Mouse (Mus musculus) midbrain, embryonic 12.5 days (tissue): ENCODE measurements around the gene Runx1. TPM values are rescaled to one million over a fixed set of nuclear protein-coding genes. Genes with fewer than 3 reads are reported as not detected.

Experiments used
- ATAC-seq: fragments of 200-750 bp; cut with Nextera tagmentation; 2 replicates; pipeline ENCODE4 v1.8.0; 2017; ENCODE audit warnings: low read depth, moderate TSS enrichment, moderate library complexity; ENCODE audit not compliant: low FRiP score
- H3K27ac ChIP-seq: fragments of 300-500 bp; sonication (generic); replicated peaks from 2 replicates; pipeline ENCODE4 v1.5.1; 2016; ENCODE audit warnings: mild to moderate bottlenecking
- H3K27me3 ChIP-seq: fragments of 300-500 bp; sonication (generic); 2 replicates; pipeline ENCODE4 v1.6.1; 2016; ENCODE audit warnings: mild to moderate bottlenecking
- H3K36me3 ChIP-seq: fragments of 300-500 bp; sonication (generic); 2 replicates; pipeline ENCODE4 v1.6.1; 2016
- H3K4me1 ChIP-seq: fragments of 300-500 bp; sonication (generic); 2 replicates; pipeline ENCODE4 v1.6.1; 2016
- H3K4me2 ChIP-seq: fragments of 300-500 bp; sonication (generic); replicated peaks from 2 replicates; pipeline ENCODE4 v1.6.1; 2016; ENCODE audit warnings: mild to moderate bottlenecking, moderate library complexity
- H3K4me3 ChIP-seq: fragments of 300-500 bp; sonication (generic); 2 replicates; pipeline ENCODE4 v1.5.1; 2016; ENCODE audit warnings: mild to moderate bottlenecking
- H3K9ac ChIP-seq: fragments of 300-500 bp; sonication (generic); replicated peaks from 2 replicates; pipeline ENCODE4 v1.6.1; 2016; ENCODE audit warnings: mild to moderate bottlenecking, moderate library complexity
- H3K9me3 ChIP-seq: fragments of 300-500 bp; sonication (generic); 2 replicates; pipeline ENCODE4 v1.6.1; 2016; ENCODE audit warnings: mild to moderate bottlenecking
- WGBS: fragments of 180-500 bp; shearing (Covaris S2); methylation state at CpG from one replicate; pipeline ENCODE4 v1.1.7; 2016; 5-methylcytosine and 5-hydroxymethylcytosine counted together
- polyA plus RNA-seq: library from polyadenylated mRNA; unstranded; fragments of >200 nt; fragmentation: Nextera tagmentation; extraction: Ambion mirVana; gene quantifications from 2 replicates; pipeline ENCODE4 v1.2.1, GENCODE M21; 2016

The Runx1 gene
- polyA plus RNA-seq, 1 experiment from 2014 or later = 3.6 TPM

DNA sequence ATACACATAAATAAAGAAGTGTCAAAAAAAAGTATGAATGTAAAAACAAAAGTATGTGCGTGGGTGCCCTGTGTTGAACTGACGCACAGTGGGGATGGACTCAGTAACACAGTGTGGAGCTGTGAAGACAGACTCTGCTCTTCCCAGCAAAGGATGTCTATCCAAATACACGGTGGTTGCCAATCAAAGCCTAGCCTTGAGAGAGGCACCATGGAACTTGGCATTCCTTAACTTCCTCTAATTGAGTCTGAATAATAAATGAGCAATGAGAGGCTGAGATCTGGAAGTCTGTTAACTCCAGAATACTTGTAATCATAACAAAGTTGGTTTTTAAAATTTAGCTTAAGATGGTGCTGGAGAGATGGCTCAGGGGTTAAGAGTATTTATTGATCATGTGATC is 62.3 kb downstream of the Runx1 start:
- H3K36me3 ChIP-seq = no peaks in the 10 kb centered on the region
- H3K27ac ChIP-seq = no peak overlapping the region
- ATAC-seq = no peak
- no peaks in the 10 kb centered on the region for H3K27me3 ChIP-seq
- no peak overlapping the region for H3K9ac ChIP-seq
- no peak overlapping the region for H3K4me2 ChIP-seq
- H3K9me3 ChIP-seq = no peaks in the 10 kb centered on the region
- no peak overlapping the region for H3K4me3 ChIP-seq
- H3K4me1 ChIP-seq = no peaks in the 10 kb centered on the region
- 91% methylated on average over 3 of the region's 3 CpGs for WGBS

DNA sequence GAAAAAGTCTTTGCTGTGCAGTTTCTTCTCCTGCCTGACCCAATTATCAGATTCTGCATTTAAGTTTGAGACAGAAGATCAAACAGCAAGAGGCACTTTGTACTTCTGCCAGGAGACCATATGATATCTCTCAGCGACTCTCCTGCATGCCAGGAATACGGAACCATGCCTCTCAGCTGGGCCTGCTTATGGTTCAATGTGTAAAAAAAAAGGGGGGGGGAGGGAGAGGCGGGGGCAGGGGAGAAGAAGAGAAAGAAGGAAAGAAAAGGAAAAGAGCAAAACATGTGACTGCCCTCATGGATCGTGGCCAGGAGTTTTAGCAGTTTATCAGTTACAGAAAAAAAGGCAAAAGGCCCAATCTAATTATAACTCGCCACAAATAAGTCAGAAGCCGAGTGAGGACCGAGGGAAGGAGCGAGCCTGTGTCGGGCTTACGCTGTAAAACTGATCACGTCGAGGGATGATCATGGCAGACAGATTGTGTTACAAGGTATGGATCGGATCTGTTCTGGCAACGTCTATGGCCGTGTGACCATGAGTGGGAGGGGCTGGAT is 63.9 kb downstream of the Runx1 start:
- 79% methylated on average over 15 of the region's 15 CpGs for WGBS

GRCm38 (mm10) chr16:92760091-92760490 is 65.9 kb downstream of the Runx1 start:
- Histone ChIP-seq H3K27me3 (no peaks in the 10 kb centered on the region), H3K4me1 (no peaks in the 10 kb centered on the region; the same call in 1 of the 2 replicates), H3K4me3 (no peak overlapping the region), H3K4me2 (no peak overlapping the region), H3K27ac (no peak overlapping the region), H3K36me3 (no peaks in the 10 kb centered on the region), H3K9me3 (no peaks in the 10 kb centered on the region), H3K9ac (no peak overlapping the region)
- ATAC-seq = no peak
- 89% methylated on average over 3 of the region's 3 CpGs for WGBS

More for the DNA sequence above, 63.9 kb downstream of the Runx1 start:
- Histone ChIP-seq H3K36me3 (no peaks in the 10 kb centered on the region), H3K4me2 (no peak overlapping the region), H3K9me3 (no peaks in the 10 kb centered on the region), H3K4me3 (no peak overlapping the region), H3K4me1 (no peaks in the 10 kb centered on the region), H3K9ac (no peak overlapping the region), H3K27ac (no peak overlapping the region), H3K27me3 (no peaks in the 10 kb centered on the region)
- no peak for ATAC-seq

GRCm38 (mm10) chr16:92757564-92757963 is 68.4 kb downstream of the Runx1 start:
- H3K9me3 ChIP-seq = no peaks in the 10 kb centered on the region
- H3K4me3 ChIP-seq = no peak overlapping the region
- H3K4me2 ChIP-seq = no peak overlapping the region
- H3K27me3 ChIP-seq = no peaks in the 10 kb centered on the region
- no peaks in the 10 kb centered on the region for H3K36me3 ChIP-seq
- H3K4me1 ChIP-seq = no peaks in the 10 kb centered on the region; the same call in 1 of the 2 replicates
- H3K27ac ChIP-seq = no peak overlapping the region
- WGBS = 78% methylated on average over 4 of the region's 4 CpGs
- no peak for ATAC-seq
- H3K9ac ChIP-seq = no peak overlapping the region

DNA sequence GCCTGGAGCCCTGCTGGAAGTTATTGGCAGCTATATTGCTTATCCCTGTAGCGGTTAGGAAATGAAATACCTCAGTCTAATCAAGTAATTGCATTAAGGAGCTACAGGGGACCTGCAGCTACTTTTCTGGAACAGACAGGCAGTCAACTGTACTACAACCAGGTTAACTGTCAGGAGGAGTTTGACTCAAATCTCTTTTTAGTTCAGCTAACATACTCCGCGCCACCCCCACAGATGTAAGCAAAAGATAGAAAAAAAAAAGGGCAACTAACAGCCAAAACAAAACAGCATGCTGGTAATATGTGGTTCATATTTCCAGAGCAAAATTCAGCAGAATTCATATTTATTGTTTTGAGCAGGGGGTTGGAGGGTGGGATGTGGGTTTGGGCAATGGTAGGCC is 72.0 kb downstream of the Runx1 start:
- no peak overlapping the region for H3K4me3 ChIP-seq
- no peak for ATAC-seq
- H3K36me3 ChIP-seq = no peaks in the 10 kb centered on the region
- no peak overlapping the region for H3K4me2 ChIP-seq
- no peaks in the 10 kb centered on the region for H3K27me3 ChIP-seq
- H3K9ac ChIP-seq = no peak overlapping the region
- H3K9me3 ChIP-seq = no peaks in the 10 kb centered on the region
- WGBS = 91% methylated on average over 3 of the region's 3 CpGs
- no peak overlapping the region for H3K27ac ChIP-seq
- H3K4me1 ChIP-seq = no peaks in the 10 kb centered on the region; the same call in 1 of the 2 replicates

GRCm38 (mm10) chr16:92753139-92753538 is 72.8 kb downstream of the Runx1 start:
- Histone ChIP-seq H3K9ac (no peak overlapping the region), H3K27ac (no peak overlapping the region), H3K4me3 (no peak overlapping the region), H3K9me3 (no peaks in the 10 kb centered on the region), H3K36me3 (no peaks in the 10 kb centered on the region), H3K4me1 (no peaks in the 10 kb centered on the region; the same call in 1 of the 2 replicates), H3K27me3 (no peaks in the 10 kb centered on the region), H3K4me2 (no peak overlapping the region)
- 90% methylated on average over 8 of the region's 8 CpGs for WGBS
- ATAC-seq = no peak

- Histone ChIP-seq H3K9me3 (no peaks in the 10 kb centered on the region), H3K4me2 (no peak overlapping the region), H3K27me3 (no peaks in the 10 kb centered on the region), H3K36me3 (no peaks in the 10 kb centered on the region), H3K27ac (no peak overlapping the region), H3K9ac (no peak overlapping the region), H3K4me1 (no peaks in the 10 kb centered on the region), H3K4me3 (no peak overlapping the region)
- no peak for ATAC-seq
- WGBS = 91% methylated on average over 1 of the region's 1 CpGs
These were observed 77.7 kb downstream of the Runx1 start for GRCm38 (mm10) chr16:92748272-92748671.

GRCm38 (mm10) chr16:92747062-92747461 is 78.9 kb downstream of the Runx1 start:
- Histone ChIP-seq H3K27ac (no peak overlapping the region), H3K9ac (no peak overlapping the region), H3K36me3 (no peaks in the 10 kb centered on the region), H3K4me1 (no peaks in the 10 kb centered on the region), H3K4me3 (no peak overlapping the region), H3K9me3 (no peaks in the 10 kb centered on the region), H3K27me3 (no peaks in the 10 kb centered on the region), H3K4me2 (no peak overlapping the region)
- 89% methylated on average over 2 of the region's 2 CpGs for whole genome bisulfite sequencing
- ATAC-seq = no peak

DNA sequence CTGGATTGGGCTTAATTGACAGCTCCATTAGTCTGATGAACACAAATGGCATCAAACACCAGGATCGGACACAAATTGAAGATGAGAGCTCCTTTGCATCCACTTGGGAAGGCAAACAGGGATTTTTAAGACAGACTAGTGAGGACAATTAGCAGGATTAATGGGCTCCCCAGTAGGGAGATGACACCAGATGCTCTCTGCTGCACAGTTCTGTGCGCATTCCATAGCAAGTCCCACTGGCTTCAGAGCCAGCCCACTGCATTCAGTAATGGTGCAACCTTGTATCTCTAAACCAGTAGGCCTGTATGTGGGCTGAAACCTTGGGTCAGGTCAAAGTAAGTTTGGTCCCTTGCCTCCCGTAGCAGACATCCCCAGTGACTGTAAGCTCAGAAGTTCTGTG is 80.7 kb downstream of the Runx1 start:
- H3K4me1 ChIP-seq = no peaks in the 10 kb centered on the region
- ATAC-seq = no peak
- no peaks in the 10 kb centered on the region for H3K36me3 ChIP-seq
- H3K9me3 ChIP-seq = no peaks in the 10 kb centered on the region
- no peak overlapping the region for H3K4me2 ChIP-seq
- no peak overlapping the region for H3K27ac ChIP-seq
- H3K4me3 ChIP-seq = no peak overlapping the region
- no peaks in the 10 kb centered on the region for H3K27me3 ChIP-seq
- 78% methylated on average over 3 of the region's 3 CpGs for WGBS
- no peak overlapping the region for H3K9ac ChIP-seq

DNA sequence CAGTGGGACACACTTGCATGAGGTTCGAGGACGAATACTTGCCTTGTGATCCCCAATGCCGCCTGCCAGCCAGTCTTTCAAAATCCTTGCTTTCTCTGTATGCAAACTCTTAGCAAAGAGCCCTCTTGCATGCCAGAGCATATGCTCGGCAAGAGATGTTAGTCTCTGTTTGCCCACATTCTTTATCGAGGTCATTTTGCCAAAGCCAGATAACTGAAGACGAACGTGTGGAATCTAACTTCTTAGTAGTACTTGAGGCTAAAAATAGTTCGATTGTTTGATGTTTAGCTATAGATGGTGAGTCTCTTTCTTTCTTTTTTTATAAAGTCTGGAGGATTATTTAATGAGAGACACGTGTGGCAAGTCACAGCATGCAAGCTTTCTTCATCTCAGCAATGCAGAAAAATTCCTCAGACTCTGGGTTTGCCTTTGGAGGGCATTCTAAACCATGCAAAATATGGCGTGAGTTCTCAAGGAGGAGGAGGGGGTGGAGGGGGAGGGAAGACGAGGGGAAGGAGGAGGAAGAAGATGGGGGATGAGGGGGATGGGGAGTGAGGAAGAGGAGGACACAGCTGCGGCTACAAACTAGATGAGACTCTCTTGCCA is 81.7 kb downstream of the Runx1 start:
- no peaks in the 10 kb centered on the region for H3K27me3 ChIP-seq
- 68% methylated on average over 12 of the region's 12 CpGs for WGBS
- no peak for ATAC-seq

GRCm38 (mm10) chr16:92743755-92744154 is 82.2 kb downstream of the Runx1 start:
- Histone ChIP-seq H3K36me3 (no peaks in the 10 kb centered on the region), H3K27me3 (no peaks in the 10 kb centered on the region), H3K9ac (no peak overlapping the region), H3K9me3 (no peaks in the 10 kb centered on the region), H3K4me2 (no peak overlapping the region), H3K4me3 (no peak overlapping the region), H3K4me1 (no peaks in the 10 kb centered on the region), H3K27ac (no peak overlapping the region)
- no peak for ATAC-seq
- 78% methylated on average over 4 of the region's 4 CpGs for WGBS

More for the DNA sequence above, 81.7 kb downstream of the Runx1 start:
- Histone ChIP-seq H3K9ac (no peak overlapping the region), H3K27ac (no peak overlapping the region), H3K4me2 (no peak overlapping the region), H3K4me3 (no peak overlapping the region), H3K4me1 (no peaks in the 10 kb centered on the region), H3K36me3 (no peaks in the 10 kb centered on the region), H3K9me3 (no peaks in the 10 kb centered on the region)

DNA sequence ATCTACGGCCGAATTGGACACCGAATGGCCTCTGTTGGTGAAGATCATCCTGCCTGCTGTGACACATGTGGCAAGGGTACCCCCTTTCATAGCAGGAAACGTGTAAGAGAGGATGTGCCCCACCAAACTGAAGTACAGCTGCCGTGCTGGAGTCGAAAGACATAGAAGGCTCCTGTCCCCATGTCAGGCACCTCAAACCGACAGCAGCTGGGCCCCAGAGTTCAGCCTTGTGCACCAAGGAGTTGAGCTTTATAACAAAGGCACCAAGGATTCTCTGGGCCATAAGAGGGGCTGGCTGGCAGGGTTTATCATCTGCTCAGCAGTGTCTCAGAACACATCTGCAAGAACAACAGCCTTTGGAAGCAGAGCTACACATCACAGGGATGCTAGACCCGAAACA is 84.6 kb downstream of the Runx1 start:
- WGBS = 88% methylated on average over 8 of the region's 8 CpGs
- H3K27me3 ChIP-seq = no peaks in the 10 kb centered on the region
- H3K4me3 ChIP-seq = no peak overlapping the region
- H3K27ac ChIP-seq = no peak overlapping the region
- H3K36me3 ChIP-seq = no peaks in the 10 kb centered on the region
- no peak for ATAC-seq
- no peaks in the 10 kb centered on the region for H3K4me1 ChIP-seq
- H3K4me2 ChIP-seq = no peak overlapping the region
- H3K9ac ChIP-seq = no peak overlapping the region
- H3K9me3 ChIP-seq = no peaks in the 10 kb centered on the region

GRCm38 (mm10) chr16:92740541-92740940 is 85.4 kb downstream of the Runx1 start:
- H3K9ac ChIP-seq = no peak overlapping the region
- no peaks in the 10 kb centered on the region for H3K27me3 ChIP-seq
- WGBS = 66% methylated on average over 9 of the region's 9 CpGs
- no peak overlapping the region for H3K27ac ChIP-seq
- no peaks in the 10 kb centered on the region for H3K4me1 ChIP-seq
- no peak overlapping the region for H3K4me3 ChIP-seq
- no peaks in the 10 kb centered on the region for H3K9me3 ChIP-seq
- H3K36me3 ChIP-seq = no peaks in the 10 kb centered on the region
- no peak overlapping the region for H3K4me2 ChIP-seq
- no peak for ATAC-seq
